Mouse (Mus musculus) urinary bladder, postnatal 14 days (tissue): ENCODE results near the gene Blvrb.
"Not testable (repeated sequence)": the region's sequence is repeated elsewhere in the genome, so short reads cannot be mapped to it uniquely, and the experiment has no call there.

ENCODE experiments used
- DNase-seq: peaks from one replicate; pipeline ENCODE4 v3.0.0; 2021; ENCODE audit warnings: low spot score

Gene Blvrb

GRCm38 (mm10) chr7:27483860-27484259 is 36.1 kb downstream of the Blvrb start:
- no peak for DNase-seq

- no peak for DNase-seq
Measured at GRCm38 (mm10) chr7:27486102-27486769, 38.5 kb downstream of the Blvrb start.

GRCm38 (mm10) chr7:27486770-27487697 is 39.3 kb downstream of the Blvrb start, which contains the start of gene Sertad1:
TSS of gene Sertad1 (plus strand) at chr7:27486910.
- peak; percentile 100 for DNase-seq

- peak; percentile 80 for DNase-seq
Measured at GRCm38 (mm10) chr7:27487740-27488268, 40.0 kb downstream of the Blvrb start.

GRCm38 (mm10) chr7:27489270-27489869 is 41.6 kb downstream of the Blvrb start:
- no peak for DNase-seq

- DNase-seq = no peak
Measured at GRCm38 (mm10) chr7:27490227-27490542, 42.4 kb downstream of the Blvrb start.

GRCm38 (mm10) chr7:27490543-27491329 is 43.0 kb downstream of the Blvrb start:
- peak; percentile 97 for DNase-seq

- no peak for DNase-seq
Measured at GRCm38 (mm10) chr7:27491856-27492255, 44.1 kb downstream of the Blvrb start.

GRCm38 (mm10) chr7:27493022-27493421 is 45.2 kb downstream of the Blvrb start:
- no peak for DNase-seq

GRCm38 (mm10) chr7:27493450-27493849 is 45.7 kb downstream of the Blvrb start:
- DNase-seq = no peak

GRCm38 (mm10) chr7:27494659-27495367 is 47.0 kb downstream of the Blvrb start:
- DNase-seq = not testable (repeated sequence)

GRCm38 (mm10) chr7:27499036-27499435 is 51.3 kb downstream of the Blvrb start, which contains the start of gene Prx:
TSS of gene Prx (plus strand) at chr7:27499324.
- no peak for DNase-seq

- DNase-seq = no peak
Measured at GRCm38 (mm10) chr7:27501620-27502019, 53.8 kb downstream of the Blvrb start.

GRCm38 (mm10) chr7:27506765-27507370 is 59.1 kb downstream of the Blvrb start:
- DNase-seq = no peak

- DNase-seq = peak; percentile 100
Measured at GRCm38 (mm10) chr7:27507711-27508647, 60.2 kb downstream of the Blvrb start.

- DNase-seq = peak; percentile 72
Measured at GRCm38 (mm10) chr7:27508648-27509005, 60.8 kb downstream of the Blvrb start.

GRCm38 (mm10) chr7:27510809-27511208 is 63.0 kb downstream of the Blvrb start:
- no peak for DNase-seq

GRCm38 (mm10) chr7:27514961-27515360 is 67.2 kb downstream of the Blvrb start:
- DNase-seq = no peak
